Mouse (Mus musculus) C2C12 (cell line): ENCODE results near the gene Phb. TPM values are rescaled to one million over a fixed set of nuclear protein-coding genes. Genes with fewer than 3 reads are reported as not detected.

Experiments used
- H3K27me3 ChIP-seq: one replicate; pipeline ENCODE4 v1.6.1; 2011; ENCODE audit not compliant: control insufficient read depth, insufficient read depth, insufficient read length
- H3K36me3 ChIP-seq: one replicate; pipeline ENCODE4 v1.6.1; 2011; ENCODE audit not compliant: control insufficient read depth, insufficient read depth
- H3K4me3 ChIP-seq: one replicate; pipeline ENCODE4 v1.5.1; 2011; ENCODE audit warnings: mild to moderate bottlenecking, control low read depth; ENCODE audit not compliant: poor library complexity, insufficient read depth, severe bottlenecking
- H3K79me2 ChIP-seq: one replicate; pipeline ENCODE4 v1.6.1; 2011; ENCODE audit not compliant: control insufficient read depth, insufficient read depth
- H3K79me3 ChIP-seq: one replicate; pipeline ENCODE4 v1.6.1; 2011; ENCODE audit warnings: low read depth, control low read depth
- H3ac ChIP-seq: one replicate; pipeline ENCODE3; 2011; ENCODE audit warnings: low read depth; ENCODE audit not compliant: control insufficient read depth, insufficient read length
- CEBPB ChIP-seq: IDR thresholded peaks from one replicate; pipeline ENCODE4 v1.6.1; 2011; ENCODE audit warnings: low read depth, mild to moderate bottlenecking, control low read depth, moderate library complexity
- CTCF ChIP-seq: IDR thresholded peaks from one replicate; pipeline ENCODE4 v1.5.1; 2011; ENCODE audit not compliant: control insufficient read depth, insufficient read depth, insufficient read length
- FOSL1 ChIP-seq: IDR thresholded peaks from one replicate; pipeline ENCODE4 v1.8.0; 2011; ENCODE audit warnings: mild to moderate bottlenecking, low read length; ENCODE audit not compliant: poor library complexity, insufficient read depth, severe bottlenecking
- MAX ChIP-seq: IDR thresholded peaks from one replicate; pipeline ENCODE4 v1.6.1; 2011; ENCODE audit warnings: mild to moderate bottlenecking, control low read depth
- MYOD1 ChIP-seq: IDR thresholded peaks from one replicate; pipeline ENCODE4 v1.6.1; 2011; ENCODE audit warnings: low read depth; ENCODE audit not compliant: control insufficient read depth, insufficient read length
- MYOG ChIP-seq: IDR thresholded peaks from one replicate; pipeline ENCODE4 v1.6.1; 2011; ENCODE audit not compliant: control insufficient read depth, insufficient read length; ENCODE audit errors: extremely low read depth
- USF1 ChIP-seq: IDR thresholded peaks from one replicate; pipeline ENCODE4 v1.6.1; 2011; ENCODE audit warnings: low read depth, mild to moderate bottlenecking, control low read depth, moderate library complexity
- polyA plus RNA-seq: library from polyadenylated mRNA; unstranded; fragments of >200 nt; fragmentation: generic; extraction: Trizol; gene quantifications from one replicate; pipeline ENCODE4 v1.2.1, GENCODE M21; 2012; ENCODE audit warnings: missing spikeins

Gene Phb
- polyA plus RNA-seq, 1 experiment: 396 TPM

DNA sequence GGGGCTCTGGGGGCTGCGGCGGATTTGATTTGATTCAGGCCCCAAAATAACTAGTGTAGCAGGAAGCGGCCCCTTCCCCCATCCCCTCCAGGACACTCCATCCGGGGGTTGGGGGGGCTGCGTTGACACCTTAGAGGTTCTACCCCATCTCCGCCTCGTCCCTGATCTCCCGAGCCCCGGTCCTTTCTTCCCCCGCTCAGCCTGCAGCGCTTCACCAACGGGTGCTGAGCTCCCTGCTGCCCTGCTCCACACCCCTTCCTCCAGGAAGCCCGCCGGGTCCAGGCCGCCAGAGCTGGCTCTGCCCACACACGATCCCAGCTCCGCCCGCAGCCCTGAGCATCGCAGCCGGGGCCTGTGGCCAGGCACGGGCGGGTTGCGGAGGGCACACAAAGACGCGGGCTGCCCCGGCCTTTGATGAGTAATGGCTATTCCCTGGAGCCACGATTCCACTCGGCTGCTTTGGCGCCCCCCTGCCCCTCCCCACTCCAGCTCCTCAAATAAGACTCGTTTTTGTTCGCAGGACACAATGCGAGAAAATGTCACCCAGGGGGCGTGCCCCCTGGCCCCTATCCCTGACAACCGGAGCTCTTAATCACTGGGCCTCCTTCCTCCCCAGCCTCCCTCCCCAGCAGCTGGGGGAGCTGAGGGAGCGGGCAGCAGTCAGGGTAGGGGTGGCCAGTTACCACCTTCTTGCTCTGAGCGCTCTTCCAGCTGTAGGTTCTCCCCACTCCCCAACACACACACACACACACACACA, 21.2 kb upstream of the Phb start:
- no peaks in the 10 kb centered on the region for H3K79me3 ChIP-seq
- H3K27me3 ChIP-seq: peaks cover 21% of the 10 kb centered on the region
- H3ac ChIP-seq: no peak overlapping the region
- no peak overlapping the region for H3K4me3 ChIP-seq
- TF ChIP-seq MAX (peak; percentile 18), MYOD1 (no peak), USF1 (no peak)
- H3K79me2 ChIP-seq: no peaks in the 10 kb centered on the region
- no peaks in the 10 kb centered on the region for H3K36me3 ChIP-seq

DNA sequence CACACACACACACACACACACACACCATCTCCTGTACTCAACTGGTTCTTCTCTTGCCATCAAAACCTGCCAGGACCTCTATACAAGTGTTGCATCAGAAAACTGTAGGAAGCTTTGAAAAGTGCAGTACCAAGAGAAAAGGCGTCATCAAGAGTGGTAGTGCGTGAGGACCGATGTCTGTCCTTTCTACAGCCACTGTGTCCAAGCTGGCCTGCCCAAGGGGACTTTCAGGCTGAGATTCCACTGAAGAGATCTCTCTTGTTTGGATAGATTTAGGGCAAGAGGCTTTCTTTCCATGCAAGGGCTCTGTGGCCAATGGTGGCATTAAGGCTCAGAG, 20.6 kb upstream of the Phb start:
- Histone ChIP-seq H3ac (no peak overlapping the region), H3K36me3 (no peaks in the 10 kb centered on the region), H3K4me3 (no peak overlapping the region), H3K79me3 (no peaks in the 10 kb centered on the region), H3K27me3 (peaks cover 23% of the 10 kb centered on the region), H3K79me2 (no peaks in the 10 kb centered on the region)
- TF ChIP-seq MYOG (no peak), MAX (no peak), MYOD1 (no peak), CTCF (no peak), FOSL1 (no peak), USF1 (no peak), CEBPB (no peak)

DNA sequence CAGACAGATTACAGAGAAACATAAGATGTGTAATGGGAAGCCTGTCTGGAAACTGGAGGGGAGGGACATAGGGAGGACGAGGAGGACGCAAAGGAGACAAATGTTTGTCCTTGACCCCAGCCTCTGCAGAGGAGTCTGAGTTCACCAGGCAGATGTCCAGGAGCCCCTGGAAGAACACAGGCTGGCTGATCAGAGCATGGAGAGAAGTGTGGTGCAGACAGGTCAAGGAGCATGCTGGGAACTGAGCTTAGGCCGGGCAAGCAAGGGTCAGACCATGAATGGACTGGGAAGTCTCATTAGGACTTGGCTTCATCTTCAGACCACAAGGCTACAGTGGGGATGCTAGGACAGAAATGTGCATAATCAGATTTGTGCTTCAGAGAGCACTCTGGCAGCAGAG, 19.0 kb upstream of the Phb start:
- no peak for TF ChIP-seq USF1
- no peak for TF ChIP-seq MAX
- no peak for TF ChIP-seq MYOD1
- no peak for TF ChIP-seq CEBPB
- no peak for TF ChIP-seq FOSL1
- TF ChIP-seq MYOG: no peak
- no peak for TF ChIP-seq CTCF
- no peaks in the 10 kb centered on the region for H3K79me3 ChIP-seq
- H3K79me2 ChIP-seq: no peaks in the 10 kb centered on the region
- H3K4me3 ChIP-seq: no peak overlapping the region
- no peaks in the 10 kb centered on the region for H3K36me3 ChIP-seq
- H3ac ChIP-seq: no peak overlapping the region
- peaks cover 20% of the 10 kb centered on the region for H3K27me3 ChIP-seq

DNA sequence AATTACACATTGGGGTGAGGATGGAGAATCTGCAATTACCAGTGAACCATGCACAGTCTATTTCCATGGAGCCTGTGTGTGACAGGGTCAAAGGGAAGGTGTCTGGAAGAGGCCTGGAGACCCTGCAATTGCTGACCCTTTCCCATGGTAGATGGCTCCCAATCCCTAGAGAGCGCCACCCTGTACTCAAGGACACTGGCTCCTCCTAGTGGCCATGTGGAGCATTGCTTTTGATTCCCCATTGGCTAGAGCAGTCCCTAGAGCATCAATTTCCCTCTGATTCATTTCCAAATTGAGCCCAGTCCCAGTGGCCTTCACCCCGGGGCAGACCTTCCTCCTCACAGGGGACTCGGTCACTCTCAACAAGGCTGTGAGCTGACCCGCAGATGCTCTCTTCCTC, 17.9 kb upstream of the Phb start:
- Histone ChIP-seq H3K27me3 (peaks cover 18% of the 10 kb centered on the region), H3K4me3 (no peak overlapping the region)
- peak; percentile 87 for TF ChIP-seq CTCF
- no peak for TF ChIP-seq CEBPB
- TF ChIP-seq MYOD1: no peak

DNA sequence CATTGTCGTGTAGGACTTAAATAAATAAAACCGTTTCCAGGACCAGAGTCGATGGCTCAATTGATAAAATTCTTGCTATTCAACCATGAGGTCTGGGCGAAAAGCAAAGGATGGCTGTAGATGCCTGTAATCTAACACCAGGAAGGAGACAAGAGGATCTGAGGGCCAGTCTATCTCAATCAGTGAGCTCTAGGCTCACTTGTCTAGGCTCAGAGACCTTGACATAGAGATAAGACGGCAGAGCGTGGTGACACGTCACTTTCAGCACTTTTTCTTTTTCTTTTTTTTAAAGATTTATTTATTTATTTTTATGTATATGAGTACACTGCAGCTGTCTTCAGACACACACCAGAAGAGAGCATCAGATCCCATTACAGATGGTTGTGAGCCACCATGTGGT, 17.2 kb upstream of the Phb start:
- H3K36me3 ChIP-seq: no peaks in the 10 kb centered on the region
- TF ChIP-seq USF1 (no peak), MAX (no peak), CEBPB (no peak), FOSL1 (no peak), MYOG (no peak), MYOD1 (no peak), CTCF (no peak)
- no peak overlapping the region for H3K4me3 ChIP-seq
- no peak overlapping the region for H3ac ChIP-seq
- no peaks in the 10 kb centered on the region for H3K79me3 ChIP-seq
- no peaks in the 10 kb centered on the region for H3K79me2 ChIP-seq
- H3K27me3 ChIP-seq: peaks cover 23% of the 10 kb centered on the region

More for the DNA sequence above, 17.9 kb upstream of the Phb start:
- no peaks in the 10 kb centered on the region for H3K79me2 ChIP-seq
- H3ac ChIP-seq: no peak overlapping the region
- H3K79me3 ChIP-seq: no peaks in the 10 kb centered on the region
- H3K36me3 ChIP-seq: no peaks in the 10 kb centered on the region

DNA sequence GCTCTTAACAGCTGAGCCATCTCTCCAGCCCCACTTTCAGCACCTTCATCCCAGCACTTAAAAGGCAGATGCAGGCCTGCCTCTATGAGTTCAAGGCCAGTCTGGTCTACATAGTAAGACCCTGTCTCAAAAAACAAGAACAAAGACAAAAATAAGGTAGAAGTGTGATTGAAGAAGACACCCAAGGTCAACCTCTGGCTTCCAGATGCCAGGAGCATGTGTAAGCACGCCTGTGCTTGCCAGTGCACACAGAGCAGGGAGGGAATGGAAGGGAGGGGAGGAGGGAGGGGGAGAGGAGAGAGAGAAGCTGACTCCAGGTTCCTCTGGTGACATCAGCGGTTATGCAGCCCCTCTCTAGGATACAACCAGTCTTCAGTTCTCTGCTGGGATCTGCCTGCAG, 16.8 kb upstream of the Phb start:
- H3K79me2 ChIP-seq: no peaks in the 10 kb centered on the region
- no peaks in the 10 kb centered on the region for H3K79me3 ChIP-seq
- no peak overlapping the region for H3K4me3 ChIP-seq
- H3ac ChIP-seq: no peak overlapping the region
- H3K36me3 ChIP-seq: no peaks in the 10 kb centered on the region
- H3K27me3 ChIP-seq: peaks cover 25% of the 10 kb centered on the region
- TF ChIP-seq MYOG: no peak
- TF ChIP-seq USF1: no peak
